Mouse (Mus musculus): ENCODE data around the gene Gm47289.

Gm47289 gene

GRCm38 (mm10) chr9:119156278-119157201 lies 2.4 kb upstream of the Gm47289 start, which contains the start of gene Acaa1b:
TSS of gene Acaa1b (minus strand) at chr9:119157093.
- WGBS, result 2% methylated on average over 65 of the region's 65 CpGs

DNA sequence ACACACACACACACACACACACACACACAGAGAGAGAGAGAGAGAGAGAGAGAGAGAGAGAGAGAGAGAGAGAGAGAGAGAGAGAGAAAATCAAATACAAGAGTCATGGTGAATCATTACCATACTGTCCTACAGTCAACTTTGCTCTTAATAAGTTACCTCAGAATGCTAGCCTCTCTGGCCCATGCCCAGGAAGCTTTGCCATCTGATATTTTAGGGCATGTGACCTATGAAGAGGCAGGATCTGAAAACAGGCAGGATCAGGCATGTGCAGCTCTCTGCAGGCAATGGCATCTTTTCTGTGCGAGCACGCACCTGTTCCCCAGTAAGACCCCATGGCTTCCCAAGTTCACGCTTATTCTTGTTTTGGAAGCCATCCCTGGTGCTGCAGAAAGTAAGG lies 1.7 kb downstream of the Gm47289 start:
- WGBS, result 92% methylated on average over 3 of the region's 3 CpGs

DNA sequence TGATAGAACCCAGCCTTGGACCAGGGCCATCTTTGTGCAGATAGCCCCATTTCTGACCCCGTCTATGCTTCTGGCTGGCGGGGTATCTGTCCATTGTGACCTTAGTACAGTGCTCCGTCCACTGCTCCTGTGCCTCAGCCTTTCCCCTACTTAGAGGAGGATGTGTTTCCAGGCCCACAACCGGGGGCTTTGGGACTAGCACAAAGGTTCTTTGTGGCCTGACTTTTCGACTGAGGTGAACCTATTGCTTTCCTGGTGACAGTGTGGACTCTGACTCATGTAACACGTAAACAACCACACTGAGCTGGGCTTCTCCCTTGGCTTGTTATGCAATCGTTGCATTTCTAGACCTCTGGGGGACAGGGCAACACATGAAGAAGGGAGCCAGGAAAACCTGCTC lies 5.8 kb downstream of the Gm47289 start:
- whole genome bisulfite sequencing, result 85% methylated on average over 7 of the region's 7 CpGs

DNA sequence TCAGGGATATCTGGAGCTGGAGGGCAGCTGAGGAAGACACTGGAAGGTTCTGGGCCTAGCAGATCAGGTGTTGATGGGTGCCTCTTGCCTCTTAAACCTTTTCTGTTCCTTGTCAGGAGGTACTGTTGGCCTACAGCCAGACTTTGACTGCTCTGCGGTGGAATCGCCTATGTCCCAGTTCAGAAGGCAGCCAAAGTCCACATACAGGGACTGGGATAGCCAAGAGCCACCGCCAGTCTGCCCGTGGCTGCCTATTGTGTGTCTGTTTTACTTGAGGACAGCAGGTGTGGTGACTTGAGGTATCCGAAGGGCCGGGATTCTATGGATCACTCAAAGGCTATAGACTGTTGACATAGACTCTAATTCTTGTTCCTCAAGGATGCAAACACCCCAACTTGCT lies 6.6 kb downstream of the Gm47289 start:
- 90% methylated on average over 6 of the region's 6 CpGs for WGBS

- WGBS, result 93% methylated on average over 2 of the region's 2 CpGs
Measured at GRCm38 (mm10) chr9:119167608-119168007, 8.6 kb downstream of the Gm47289 start.

- WGBS, result 91% methylated on average over 11 of the region's 11 CpGs
Measured at GRCm38 (mm10) chr9:119179292-119179691, 20.3 kb downstream of the Gm47289 start.

DNA sequence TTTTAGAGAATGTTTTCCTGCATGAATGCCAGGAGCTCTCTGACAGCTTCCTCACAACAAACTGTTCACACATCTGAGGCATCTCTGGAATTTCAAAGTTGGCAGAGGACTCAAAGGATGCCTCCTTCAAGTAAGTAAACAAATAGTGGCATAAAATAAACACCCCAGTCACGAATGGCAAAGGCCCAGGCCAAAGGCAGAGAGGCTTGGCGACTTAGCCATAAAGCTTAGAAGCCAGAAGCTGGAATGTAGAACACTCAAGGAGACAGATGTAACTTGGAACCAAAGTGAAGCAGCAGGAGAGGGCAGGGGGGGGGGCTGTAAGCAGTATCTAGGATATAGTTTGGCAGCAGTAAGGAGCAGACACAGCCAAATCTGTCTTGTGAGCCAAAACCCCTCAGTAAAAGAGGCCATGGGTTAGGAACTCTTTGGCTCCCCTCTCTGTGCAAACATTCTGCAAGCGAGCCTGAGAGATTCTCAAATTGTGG lies 22.3 kb downstream of the Gm47289 start:
- WGBS, result 39% methylated on average over 3 of the region's 3 CpGs

GRCm38 (mm10) chr9:119192202-119192990 lies 33.4 kb downstream of the Gm47289 start:
- WGBS, result 42% methylated on average over 11 of the region's 11 CpGs

DNA sequence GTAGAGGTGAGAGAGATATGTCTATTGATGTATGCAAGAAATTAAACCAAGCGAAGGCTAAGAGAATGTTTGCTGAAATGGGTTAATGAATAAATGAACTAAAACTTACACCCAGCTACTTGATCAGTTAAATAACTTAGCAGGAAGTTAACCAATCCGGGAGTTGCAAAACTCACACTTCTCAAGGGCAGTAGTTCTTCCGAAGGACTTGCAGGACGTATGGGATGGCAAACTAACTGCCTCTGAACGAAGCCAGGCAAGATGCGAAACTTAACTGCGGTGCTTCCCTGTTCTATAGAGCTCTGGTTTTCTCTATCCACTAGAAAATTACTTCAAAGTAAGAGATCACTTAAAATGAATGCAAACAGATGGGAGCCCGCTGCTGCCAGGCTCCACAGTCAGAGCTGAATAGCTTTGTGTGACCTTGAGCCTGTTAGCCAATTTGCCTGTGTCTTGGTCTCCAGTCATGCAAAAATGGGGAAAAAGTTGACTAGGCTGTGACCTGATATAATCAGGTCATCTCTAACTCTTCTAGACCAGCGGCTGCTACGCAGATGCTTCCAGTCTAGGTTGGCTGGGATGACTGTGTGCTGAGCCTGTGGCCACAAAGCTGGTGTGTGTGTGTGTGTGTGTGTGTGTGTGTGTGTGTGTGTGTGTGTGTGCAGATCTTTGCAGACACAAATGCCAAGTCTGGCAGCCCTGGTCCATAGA lies 40.3 kb downstream of the Gm47289 start:
- WGBS, result 69% methylated on average over 10 of the region's 10 CpGs

GRCm38 (mm10) chr9:119201653-119202052 lies 42.7 kb downstream of the Gm47289 start:
- 91% methylated on average over 5 of the region's 5 CpGs for WGBS

DNA sequence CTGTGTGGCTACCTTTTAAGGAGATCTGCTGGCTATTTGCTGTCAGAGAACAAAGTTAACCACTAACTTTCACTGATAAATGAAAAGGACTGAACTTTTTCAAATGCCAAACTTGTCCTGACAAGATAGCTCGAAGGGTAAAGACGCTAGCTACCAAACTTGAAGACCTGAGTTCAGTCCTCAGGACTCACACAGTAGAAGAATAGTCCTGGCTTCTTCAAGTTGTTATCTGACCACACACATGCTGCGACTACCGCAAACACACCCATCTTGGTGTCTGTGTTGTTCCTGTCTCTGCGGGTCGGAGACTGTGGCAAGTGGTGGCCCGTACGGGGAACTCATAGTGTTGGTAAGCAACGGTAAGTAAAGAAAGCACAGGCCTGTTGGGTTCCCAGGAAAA lies 44.7 kb downstream of the Gm47289 start:
- 95% methylated on average over 9 of the region's 9 CpGs for WGBS

DNA sequence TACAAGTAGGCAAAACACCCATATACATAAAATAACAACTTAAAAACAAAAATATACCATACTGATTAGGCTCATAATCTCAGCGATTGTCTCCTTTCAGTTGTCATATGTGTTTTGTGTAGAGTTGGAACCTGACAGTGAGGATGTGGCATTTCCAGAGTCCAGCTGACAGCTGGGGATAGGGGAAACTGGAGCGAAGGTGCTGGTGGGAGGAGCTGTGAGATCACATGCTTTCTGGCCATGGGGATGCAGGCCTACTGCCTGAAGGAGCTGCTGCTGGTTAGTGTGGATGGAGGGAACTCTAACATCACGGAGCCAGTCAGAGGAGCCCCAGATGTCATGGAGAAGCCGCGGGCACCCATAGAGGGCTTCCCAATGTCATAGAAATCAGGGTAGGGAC lies 46.8 kb downstream of the Gm47289 start:
- 91% methylated on average over 5 of the region's 5 CpGs for WGBS

DNA sequence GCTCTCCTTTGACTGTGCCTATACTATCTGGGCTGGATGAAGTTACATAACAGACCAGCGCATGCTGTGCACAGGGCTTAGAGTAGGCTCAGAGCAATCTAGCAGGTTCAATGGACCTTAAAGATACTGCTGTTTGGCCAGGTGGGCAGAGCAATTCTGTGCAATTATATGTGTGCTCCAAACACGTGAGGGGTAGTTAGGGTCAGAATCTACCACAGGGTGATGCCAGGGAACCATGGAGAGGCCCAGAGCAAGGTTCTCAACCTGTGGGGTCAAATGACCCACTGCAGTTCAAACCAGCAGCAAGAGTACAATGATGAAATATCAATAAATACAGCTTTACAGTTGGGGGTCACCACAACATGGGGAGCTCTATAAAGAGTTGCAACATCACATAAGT lies 47.7 kb downstream of the Gm47289 start:
- 84% methylated on average over 2 of the region's 2 CpGs for WGBS

- WGBS, result 77% methylated on average over 4 of the region's 4 CpGs
Measured at GRCm38 (mm10) chr9:119207113-119207512, 48.2 kb downstream of the Gm47289 start.

DNA sequence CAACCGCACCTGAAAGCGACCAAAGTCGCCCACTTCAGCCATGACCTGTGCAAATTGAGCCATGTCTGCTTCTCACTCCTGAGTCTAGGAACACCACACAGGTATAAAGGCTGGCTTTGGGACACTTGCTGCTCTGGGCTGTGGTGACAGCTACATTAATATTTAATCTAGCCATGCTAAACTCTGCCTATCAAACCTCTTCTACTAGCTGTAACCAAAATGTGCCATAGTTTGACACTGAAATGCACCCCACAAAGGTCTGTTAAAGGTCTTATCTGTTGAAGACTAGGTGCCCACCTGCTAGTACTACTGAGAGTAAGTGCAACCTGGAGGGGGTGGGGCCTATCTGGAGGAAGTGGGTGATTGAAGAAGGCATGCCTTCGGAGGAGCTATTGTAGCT lies 50.0 kb downstream of the Gm47289 start, which contains the start of gene Slc22a13:
Gene Slc22a13 (minus strand): TSS at position 101 of the 400 bp plus-strand sequence.
- 96% methylated on average over 4 of the region's 4 CpGs for WGBS

Measured in cerebral cortex, adult 2 months (tissue).